Mouse (Mus musculus) c-Kit-positive CD71-positive TER-119-positive erythroid progenitor cells, embryonic 14.5 days (primary cell): ENCODE data around the gene N4bp2.
A peak's percentile ranks its signal among the peaks of the same experiment; 100 is the strongest.
"Not testable (repeated sequence)": the region's sequence is repeated elsewhere in the genome, so short reads cannot be mapped to it uniquely, and the experiment has no call there.

Experiments used
- DNase-seq: peaks from one replicate; pipeline ENCODE4 v3.0.0-alpha.2; 2013; ENCODE audit warnings: low spot score

Gene N4bp2

GRCm38 (mm10) chr5:65763088-65763915, at the start of gene N4bp2:
Gene N4bp2, plus strand, starts transcription at chr5:65763521.
- peak; percentile 52 for DNase-seq

DNA sequence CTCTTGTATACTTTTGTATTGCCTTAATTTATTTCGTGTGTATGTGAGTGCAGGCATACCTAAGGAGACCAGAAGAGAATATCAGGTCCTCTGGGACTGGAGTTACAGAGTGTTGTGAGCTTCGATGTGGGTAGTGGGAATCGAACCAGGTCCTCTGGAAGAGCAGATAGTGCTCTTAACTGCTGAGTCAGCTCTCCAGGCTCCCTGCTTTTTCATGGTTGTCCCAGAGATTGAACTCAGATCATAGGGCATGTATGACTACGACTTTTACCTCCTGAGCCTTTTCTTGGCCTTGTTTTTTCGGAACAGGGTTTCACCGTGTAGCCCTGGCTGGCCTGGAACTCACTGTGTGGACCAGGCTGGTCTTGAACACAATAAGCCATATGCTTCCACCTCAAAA, 48.2 kb upstream of the N4bp2 start:
- DNase-seq = no peak

DNA sequence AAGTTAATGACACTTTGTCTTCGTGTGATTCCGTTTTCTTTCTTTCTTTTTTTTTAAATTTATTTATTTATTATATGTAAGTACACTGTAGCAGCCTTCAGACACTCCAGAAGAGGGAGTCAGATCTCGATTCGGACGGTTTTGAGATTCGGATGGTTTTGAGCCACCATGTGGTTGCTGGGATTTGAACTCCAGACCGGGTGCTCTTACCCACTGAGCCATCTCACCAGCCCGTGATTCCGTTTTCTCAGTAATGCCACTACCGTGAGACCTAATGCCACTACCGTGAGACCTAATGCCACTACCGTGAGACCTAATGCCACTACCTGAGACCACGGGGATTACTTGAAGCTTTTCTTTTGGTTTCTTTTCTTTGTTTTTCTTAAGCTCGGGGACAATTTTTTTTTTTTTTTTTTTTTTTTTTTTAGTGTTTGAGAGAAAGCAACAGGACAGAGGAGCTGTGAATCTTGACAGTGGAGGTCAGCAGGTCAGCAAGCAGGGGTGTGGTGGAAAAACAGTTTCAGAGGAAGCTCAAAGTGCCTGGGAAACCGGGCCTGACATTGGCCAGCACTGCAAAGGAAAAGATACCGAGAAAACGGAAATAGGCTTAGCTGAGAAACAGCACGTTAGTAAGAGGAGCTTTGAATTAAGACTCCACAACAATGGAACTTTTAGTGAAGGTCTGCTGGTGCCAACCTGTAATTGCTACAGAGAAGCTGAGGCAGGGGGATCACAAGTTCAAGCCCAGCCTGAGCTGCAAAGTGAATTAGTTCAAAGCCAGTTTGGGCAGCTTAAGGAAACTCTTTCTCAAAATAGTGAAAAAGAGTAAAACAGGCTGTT, 46.0 kb upstream of the N4bp2 start:
- no peak for DNase-seq

- DNase-seq = not testable (repeated sequence)
These were observed 45.5 kb upstream of the N4bp2 start for GRCm38 (mm10) chr5:65717903-65718211.

DNA sequence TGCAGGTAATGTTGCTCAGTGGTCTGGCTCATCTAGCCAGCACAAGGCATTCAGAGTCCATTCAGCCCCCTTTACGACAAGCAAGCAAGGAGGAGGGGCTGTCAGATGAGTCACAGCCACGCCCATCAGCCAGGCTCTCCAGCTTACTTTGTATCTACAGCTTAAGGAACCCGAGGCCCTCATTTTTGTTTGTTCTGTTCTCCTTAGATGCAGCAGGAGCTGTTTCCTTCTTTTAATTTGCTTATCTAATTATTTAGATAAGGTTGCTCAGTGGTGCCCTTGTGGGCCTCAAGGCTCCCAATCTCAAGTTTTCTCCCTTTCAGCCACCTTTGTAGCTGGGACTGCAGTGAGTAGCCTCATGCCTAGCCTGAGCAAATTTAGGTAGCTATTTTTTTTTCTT, 45.0 kb upstream of the N4bp2 start:
- peak; percentile 74 for DNase-seq

DNA sequence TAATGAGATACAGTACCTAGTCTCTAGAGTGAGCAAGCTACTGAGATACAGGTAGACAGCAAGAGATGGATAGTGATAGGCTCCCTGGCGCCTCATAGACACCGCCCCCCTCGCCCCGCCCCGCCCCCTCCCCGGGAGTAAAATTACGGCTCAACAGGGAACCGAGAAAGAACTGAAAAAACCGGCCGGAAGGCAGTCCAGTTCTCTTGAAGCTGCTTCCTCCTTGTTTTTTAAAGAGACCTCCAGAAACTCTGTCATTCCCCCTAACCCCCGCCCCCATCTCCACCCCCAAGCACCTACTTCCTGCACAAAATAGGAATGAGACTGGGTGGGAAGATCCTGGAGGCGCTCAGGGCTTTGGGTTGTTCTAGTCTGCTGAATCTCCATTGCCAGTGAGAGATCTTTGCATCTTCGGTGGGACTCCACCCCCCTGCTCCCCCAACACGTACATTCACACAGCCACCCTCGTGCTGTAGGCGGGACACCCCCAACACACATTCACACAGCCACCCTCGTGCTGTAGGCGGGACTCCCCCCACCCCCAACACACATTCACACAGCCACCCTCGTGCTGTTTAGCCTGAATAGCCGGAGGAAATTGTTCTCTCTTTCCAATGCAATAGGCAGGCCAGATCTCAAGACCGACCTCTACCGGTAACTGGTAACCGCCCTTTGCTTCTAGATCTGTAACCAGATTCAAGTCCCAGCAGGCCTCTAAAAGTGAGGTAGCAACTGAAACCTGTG, 38.8 kb upstream of the N4bp2 start:
- peak; percentile 66 for DNase-seq

DNA sequence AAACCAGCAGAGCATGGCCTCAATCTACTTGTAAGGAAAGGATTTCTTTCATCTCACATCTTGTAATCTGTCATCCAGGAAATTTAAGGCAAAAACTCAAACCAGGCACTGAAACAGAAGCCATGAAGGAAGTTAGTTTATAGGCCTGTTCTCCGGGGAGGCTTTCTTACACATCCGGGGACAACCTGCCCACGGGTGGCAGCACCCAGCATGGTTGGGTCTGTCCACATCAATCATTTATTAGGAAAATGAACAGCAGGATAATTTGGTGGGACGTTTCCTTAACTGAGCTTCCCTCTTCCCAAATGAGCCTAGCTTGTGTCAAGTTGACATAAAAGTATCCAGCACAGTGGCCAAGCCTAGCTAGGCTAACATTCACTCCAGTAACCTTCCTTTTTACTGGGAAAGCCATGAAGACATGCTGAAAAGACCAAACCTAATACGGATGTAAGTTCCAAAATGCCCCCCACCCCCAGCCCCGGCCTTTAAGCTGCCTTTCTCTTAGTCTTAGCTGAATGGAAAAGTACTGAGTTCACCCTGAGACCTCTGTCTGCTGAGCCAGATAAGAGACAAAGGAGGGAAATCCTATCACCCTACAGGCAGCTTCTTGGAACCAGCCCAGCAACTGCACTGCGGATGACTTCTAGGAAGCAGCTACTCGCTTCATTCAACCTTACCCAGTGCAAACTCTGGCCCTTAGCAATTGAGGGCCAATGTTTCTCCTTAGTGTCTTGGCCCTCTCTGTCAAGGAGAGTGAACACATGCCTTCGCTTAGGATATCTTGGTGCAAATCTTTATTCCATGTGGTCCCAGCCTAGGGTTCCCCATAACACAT, 31.9 kb upstream of the N4bp2 start:
- DNase-seq = peak; percentile 91

- no peak for DNase-seq
These were observed 27.7 kb upstream of the N4bp2 start for GRCm38 (mm10) chr5:65735601-65736000.

GRCm38 (mm10) chr5:65739366-65739765, 24.0 kb upstream of the N4bp2 start:
- no peak for DNase-seq

- DNase-seq = no peak
These were observed 16.4 kb upstream of the N4bp2 start for GRCm38 (mm10) chr5:65746908-65747307.

- no peak for DNase-seq
These were observed 14.9 kb upstream of the N4bp2 start for GRCm38 (mm10) chr5:65748386-65748785.

- no peak for DNase-seq
These were observed 14.4 kb upstream of the N4bp2 start for GRCm38 (mm10) chr5:65748880-65749279.

GRCm38 (mm10) chr5:65752021-65752420, 11.3 kb upstream of the N4bp2 start:
- DNase-seq = no peak

DNA sequence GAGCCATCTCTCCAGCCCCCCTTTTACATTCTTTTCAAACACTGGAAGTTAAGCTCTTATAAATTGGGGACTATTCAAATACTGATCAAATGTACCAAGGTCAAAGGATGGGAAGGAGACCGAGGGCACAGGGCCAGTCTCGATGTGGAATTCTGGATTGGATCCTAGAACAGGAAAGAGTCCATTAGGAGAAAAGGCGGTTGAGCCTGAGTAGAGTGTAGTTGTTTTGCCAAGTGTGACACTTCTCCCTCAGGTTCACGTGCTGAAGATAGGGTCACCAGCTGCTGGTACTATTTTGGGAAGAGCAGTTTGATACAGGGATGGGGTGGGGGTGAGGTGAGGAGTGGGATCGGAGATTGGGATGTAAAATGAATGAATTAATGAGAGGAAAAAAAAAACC, 7.5 kb upstream of the N4bp2 start:
- DNase-seq = no peak

DNA sequence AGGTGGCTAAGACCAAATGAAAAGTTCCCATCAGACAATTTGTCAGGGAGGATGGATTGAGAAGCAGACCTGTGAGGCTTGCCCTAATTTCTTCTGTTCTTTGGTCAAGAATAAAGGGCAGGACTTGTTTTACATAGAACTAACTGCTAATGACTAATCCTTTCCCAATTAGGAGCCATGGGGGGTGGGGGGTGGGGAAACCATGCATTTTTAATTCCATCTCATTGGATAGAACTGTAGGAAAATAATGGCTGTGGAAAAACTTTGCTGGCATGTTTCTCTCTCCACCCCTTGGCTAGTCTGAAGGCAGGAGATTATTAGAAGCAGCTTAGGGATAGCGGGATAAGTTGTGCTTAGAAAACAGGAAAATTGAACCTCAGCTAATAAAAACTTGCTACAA, 6.2 kb upstream of the N4bp2 start:
- DNase-seq = no peak

DNA sequence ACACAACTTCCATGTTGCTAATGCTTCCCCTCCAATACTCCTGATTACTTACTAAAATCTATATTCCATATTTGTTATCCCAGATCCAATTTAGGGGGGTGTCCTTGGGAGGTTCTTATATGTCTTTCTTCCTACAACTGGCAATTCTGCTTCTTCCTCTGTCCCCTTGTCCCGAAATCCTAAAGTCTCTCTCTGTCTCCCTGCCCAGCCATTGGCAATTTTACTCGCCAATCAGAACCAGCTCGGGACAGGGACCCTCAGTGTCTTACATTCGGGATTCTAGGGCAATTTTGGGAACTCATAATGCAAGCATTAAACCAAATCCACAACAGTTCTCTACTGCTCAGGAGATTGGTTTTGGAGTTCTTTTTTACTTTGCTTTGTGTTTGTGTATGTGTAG, 3.3 kb upstream of the N4bp2 start:
- DNase-seq = no peak

DNA sequence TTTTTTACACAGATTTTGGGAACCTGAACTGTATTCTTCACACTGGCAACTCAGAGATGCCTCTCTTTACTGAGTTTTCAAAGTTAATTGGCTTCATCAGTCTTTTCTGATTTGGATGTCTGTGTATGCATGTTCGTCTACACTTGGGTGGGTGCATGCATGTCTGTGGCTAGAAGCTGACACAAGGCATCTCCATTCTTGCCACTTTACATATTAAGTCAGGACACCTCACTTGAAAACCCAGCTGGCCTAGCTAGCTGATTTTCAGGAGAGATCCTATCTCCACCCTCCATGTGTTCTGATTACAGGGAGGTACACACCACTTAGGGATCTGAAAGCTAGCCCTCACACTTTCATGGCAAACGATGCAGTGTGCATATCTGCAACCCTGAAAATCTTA, 2.7 kb upstream of the N4bp2 start:
- no peak for DNase-seq

- DNase-seq = peak; percentile 43
These were observed 2.3 kb upstream of the N4bp2 start for GRCm38 (mm10) chr5:65761020-65761419.

DNA sequence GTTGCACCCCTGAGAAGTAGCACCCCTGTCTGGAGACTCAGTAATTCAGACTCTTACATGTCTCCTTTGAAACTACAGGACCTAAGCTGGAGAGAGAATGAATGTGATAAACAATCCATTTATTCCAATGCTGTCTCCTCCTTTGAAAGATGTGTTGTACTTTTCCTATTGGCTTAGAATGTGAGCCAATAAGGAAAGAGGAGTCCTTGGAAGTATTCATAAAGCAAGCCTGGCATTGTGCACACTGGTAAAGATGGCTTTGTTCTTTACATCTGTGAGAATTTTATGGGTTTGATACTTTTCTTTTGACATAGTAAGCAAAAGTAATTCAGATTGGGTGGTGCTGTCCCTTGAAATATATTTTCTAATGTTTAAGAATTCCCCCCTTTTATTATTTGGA, 1.4 kb upstream of the N4bp2 start:
- peak; percentile 57 for DNase-seq

DNA sequence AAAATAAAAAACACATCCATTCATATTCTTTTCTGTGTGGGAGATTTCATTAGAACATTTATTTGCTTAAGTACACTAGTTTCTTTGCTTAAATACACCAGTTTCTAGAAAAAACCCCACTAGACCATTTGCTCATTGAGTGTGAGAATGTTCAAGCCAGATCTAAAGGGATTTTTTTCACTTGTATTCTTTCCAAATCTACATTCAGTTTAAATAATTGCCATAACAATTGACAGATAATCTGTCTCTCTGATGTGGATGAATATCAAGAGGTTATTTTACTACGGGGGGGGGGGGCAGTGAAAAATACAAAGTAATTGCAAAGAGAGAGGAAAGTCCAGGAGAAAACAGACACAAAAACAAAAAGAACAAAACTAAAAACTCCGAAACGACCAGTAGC, 635 bp upstream of the N4bp2 start:
- DNase-seq = peak; percentile 16

DNA sequence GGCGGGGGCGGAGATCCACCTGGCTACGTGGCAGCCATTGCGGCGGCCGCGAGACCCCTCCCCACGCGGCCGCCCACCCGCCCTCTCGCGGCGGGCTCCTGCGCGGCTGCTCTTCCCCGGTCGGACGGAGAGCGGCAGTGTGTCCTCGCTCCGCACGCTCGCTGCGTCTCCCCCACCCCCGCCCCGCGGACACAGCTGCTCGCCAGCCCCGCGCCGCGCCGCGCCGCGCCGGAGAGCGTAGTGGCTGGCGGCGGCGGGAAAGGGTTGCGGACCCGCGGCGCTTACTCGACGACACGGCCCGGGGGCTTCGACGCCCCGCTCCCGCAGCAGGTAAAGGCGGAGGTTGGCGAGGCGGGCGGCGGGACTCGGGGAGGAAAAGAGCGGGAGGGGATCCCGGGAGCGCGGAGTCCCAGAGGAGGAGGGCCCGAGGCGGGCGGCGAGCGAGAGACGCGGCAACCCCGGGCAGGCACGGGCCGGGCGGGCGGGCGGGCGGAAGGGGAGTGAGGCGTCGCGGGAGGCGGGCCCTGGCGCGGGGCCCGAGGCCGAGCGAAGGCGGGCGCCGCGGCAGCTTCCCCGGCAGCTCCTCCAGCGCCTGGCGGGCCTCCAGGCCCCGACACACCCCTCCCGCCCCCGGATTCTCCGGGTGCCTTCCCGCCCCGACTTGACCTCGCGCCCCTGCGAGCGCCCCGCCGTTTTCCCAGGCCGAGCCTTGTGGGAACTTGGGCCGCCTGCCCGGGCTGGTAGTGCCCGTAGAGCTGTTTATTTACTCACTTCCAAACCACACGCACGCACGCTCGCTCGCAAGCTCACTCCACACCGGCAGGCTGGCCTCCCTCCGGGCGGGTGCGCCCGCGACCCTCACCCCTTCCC, 830 bp downstream of the N4bp2 start:
- peak; percentile 58 for DNase-seq
